Mouse (Mus musculus) ovary, postnatal 14 days (tissue): ENCODE data around the gene Myh6.
"Not testable (repeated sequence)": the region's sequence is repeated elsewhere in the genome, so short reads cannot be mapped to it uniquely, and the experiment has no call there.

Experiments
- DNase-seq: peaks from one replicate; pipeline ENCODE4 v3.0.0; 2022; ENCODE audit warnings: low spot score

Gene Myh6

GRCm38 (mm10) chr14:54994869-54995186 lies 28.1 kb upstream of the Myh6 start:
- DNase-seq = no peak

GRCm38 (mm10) chr14:54994136-54994868 lies 27.6 kb upstream of the Myh6 start, which contains the start of gene Myh7:
Myh7 (minus strand) TSS chr14:54994626.
- DNase-seq = no peak

- DNase-seq = no peak
Observed at GRCm38 (mm10) chr14:54993636-54994035, 26.9 kb upstream of the Myh6 start.

DNA sequence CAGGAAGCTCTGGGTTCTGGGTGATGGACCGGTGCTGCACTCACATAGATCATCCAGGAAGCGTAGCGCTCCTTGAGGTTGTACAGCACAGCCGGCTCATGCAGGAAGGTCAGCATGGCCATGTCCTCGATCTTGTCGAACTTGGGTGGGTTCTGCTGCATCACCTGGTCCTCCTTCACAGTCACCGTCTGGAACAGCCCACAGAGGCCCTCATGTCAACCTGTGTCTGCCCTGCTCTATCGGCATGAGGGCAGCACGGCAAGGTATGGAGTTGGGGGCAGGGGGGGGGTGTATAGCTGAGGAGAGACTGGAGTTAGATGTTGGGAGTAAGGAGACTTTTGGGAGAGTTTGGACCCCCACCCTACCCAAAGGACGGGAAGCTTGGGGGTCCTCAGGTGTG lies 25.5 kb upstream of the Myh6 start:
- no peak for DNase-seq

GRCm38 (mm10) chr14:54989886-54990441 lies 23.2 kb upstream of the Myh6 start:
- no peak for DNase-seq

DNA sequence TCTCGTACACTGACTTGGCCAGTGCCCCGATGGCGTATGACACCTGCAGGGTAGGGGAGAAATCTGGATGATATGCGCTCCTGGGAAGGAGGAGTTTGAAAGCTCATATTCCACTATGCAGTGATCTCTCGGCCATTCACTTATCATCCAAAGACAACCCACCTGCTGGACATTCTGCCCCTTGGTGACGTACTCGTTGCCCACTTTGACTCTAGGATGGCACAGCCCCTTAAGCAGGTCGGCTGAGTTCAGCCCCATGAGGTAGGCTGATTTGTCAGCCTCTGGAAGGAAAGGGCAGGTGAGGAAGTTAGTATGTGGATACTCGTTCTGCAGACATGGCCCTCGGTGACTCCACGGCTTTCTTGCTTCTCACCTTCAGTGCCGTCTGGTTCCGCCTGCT lies 22.2 kb upstream of the Myh6 start:
- DNase-seq = no peak

DNA sequence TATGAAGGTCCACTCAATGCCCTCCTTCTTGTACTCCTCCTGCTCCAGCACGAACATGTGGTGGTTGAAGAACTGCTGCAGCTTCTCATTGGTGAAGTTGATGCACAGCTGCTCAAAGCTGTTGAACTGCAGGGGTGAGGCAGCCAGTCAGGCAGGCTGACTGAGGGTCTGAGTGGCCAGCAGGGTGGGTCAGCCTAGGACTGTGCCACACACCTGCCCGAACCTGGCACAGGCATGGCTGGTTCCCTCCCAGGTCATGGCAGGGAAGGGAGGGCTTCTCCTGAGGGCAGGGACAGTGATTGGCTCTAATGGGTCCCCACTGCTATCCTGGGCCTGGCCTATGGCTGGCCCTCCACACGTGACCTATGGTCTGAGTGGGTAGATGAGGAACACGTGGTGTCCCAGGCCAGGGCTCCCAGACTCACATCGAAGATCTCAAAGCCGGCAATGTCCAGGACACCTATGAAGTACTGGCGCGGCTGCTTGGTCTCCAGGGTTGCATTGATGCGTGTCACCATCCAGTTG lies 21.7 kb upstream of the Myh6 start:
- DNase-seq = not testable (repeated sequence)

DNA sequence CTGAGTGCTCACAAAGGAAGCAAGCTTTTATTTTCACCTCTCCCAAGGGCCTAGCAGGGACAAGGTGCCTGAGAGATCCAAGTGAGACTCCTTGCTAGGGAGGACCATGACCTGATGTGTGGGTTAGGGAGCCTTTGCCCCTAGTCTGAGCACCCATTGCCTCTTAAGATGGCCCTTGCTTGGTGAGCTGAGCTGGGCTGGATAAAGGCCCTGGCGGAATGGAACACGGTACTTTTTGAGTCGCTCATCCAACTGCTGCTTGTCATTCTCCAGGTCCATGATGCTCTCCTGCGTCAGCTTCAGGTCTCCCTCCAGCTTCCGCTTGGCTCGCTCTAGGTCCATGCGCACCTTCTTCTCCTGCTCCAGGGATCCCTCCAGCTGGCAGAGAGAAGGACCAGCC lies 15.2 kb upstream of the Myh6 start:
- no peak for DNase-seq

GRCm38 (mm10) chr14:54978664-54979063 lies 11.9 kb upstream of the Myh6 start:
- no peak for DNase-seq

DNA sequence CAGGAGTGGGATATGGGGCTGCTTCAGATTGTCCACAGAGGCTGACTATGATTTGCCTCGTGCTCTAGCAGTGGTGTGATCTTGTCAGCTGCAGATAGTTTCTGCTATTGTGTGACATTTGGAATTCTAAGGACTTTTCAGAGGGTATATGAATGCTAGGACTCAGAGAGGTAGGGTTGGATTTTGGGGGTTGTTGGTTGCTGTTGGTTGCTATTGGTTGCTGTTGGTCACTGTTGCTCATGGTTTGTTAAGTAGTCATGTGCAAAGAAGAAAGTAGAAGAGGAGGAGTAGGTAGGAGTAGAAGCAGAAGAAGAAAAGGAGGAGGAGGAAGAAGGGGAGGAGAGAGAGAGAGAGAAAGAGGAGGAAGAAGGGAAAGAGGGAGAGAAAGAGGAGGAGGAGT lies 9.9 kb upstream of the Myh6 start, which contains the start of gene Gm17428:
TSS of gene Gm17428 (plus strand) at position 301 of the 400 bp plus-strand sequence.
- DNase-seq = no peak

GRCm38 (mm10) chr14:54974068-54974791 lies 7.5 kb upstream of the Myh6 start:
- no peak for DNase-seq

DNA sequence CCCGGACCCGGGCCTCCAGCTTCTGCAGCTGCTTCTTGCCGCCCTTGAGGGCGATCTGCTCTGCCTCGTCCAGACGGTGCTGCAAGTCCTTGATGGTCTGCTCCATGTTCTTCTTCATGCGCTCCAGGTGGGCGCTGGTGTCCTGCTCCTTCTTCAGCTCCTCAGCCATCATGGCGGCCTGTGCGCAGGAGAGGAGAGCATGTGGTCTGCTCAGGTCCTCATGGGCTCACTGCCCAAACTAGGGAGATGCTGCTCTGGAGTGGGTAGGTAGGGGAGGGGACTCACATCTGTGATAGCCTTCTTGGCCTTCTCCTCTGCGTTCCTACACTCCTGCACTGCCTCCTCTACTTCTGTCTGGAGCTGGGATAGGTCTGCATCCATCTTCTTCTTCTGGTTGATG lies 6.1 kb upstream of the Myh6 start:
- not testable (repeated sequence) for DNase-seq

- no peak for DNase-seq
Observed at GRCm38 (mm10) chr14:54968344-54968743, 1.6 kb upstream of the Myh6 start.

GRCm38 (mm10) chr14:54967874-54968273 lies 1.1 kb upstream of the Myh6 start:
- no peak for DNase-seq

DNA sequence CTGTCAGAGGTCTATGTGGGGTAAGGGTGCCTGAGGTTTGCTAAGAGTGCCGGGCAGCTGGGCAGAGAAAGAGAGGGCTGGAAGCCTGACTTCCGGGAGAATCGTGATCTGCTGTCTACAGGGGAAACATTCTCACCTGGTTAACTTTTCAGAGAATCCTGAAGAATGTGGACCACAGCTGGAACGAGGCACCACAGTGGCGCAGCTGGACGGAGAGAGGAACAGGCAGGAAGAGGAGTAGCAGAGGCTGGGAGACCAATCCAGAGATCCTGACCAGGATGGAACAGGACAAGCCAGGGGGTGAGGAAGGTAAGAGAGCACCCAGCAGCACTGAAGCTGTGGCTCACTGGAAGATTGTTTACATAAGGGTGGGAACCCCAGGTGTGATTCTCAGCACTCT lies 1.1 kb downstream of the Myh6 start:
- no peak for DNase-seq

- DNase-seq = no peak
Observed at GRCm38 (mm10) chr14:54965044-54965443, 1.7 kb downstream of the Myh6 start.

DNA sequence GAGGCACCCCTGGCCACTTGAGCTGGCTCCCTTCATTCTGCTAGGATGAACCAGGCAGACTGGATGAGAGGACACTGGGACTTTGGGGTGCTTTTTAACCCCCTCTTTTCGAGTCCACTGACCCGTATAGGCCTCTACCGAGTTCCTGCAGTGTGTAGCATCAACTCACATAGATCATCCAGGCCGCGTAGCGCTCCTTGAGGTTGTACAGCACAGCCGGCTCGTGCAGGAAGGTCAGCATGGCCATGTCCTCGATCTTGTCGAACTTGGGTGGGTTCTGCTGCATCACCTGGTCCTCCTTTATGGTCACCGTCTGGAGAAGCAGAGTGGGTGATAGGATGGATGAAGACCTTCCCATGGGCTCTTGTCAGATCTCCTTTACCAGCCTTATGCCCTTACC lies 3.0 kb downstream of the Myh6 start:
- DNase-seq = no peak

GRCm38 (mm10) chr14:54962714-54963113 lies 4.0 kb downstream of the Myh6 start:
- DNase-seq = no peak

DNA sequence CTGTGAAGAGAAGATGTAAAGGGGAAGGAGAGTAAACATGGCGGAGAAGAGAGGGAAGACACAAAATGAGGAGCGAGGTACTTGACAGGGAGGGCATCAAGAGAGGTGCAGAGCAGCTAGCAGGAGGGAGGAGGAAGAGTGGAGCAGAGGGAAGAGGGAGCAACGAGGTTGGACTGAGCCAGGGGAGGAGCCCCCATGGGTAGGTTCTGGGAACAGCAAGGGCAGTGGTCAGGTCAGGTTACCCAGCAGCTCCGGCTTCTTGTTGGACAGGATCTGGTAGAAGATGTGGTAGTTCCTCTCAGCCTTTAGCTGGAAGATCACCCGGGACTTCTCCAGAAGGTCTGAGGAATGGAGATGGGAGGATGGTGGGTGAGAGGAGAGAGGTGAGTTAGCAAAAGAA lies 5.2 kb downstream of the Myh6 start:
- DNase-seq = no peak

DNA sequence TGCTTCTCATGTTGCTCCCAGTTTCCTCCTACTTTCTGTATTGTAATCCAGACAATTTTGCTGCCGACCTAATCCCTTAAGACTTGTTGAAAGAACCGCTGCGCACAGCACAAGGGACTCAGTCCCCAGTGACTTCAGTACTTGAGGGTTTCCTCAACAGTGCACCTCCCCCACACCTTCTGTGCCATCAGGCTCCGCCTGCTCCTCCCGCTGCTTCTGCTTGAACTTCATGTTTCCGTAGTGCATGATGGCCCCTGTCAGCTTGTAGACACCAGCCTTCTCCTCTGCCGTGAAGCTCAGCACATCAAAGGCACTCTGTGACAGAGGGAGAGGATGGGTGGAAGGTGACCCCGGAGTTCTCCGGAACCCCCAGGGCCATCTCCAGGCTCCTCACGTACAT lies 6.0 kb downstream of the Myh6 start:
- no peak for DNase-seq

GRCm38 (mm10) chr14:54959853-54960613 lies 6.7 kb downstream of the Myh6 start:
- DNase-seq = not testable (repeated sequence)

- no peak for DNase-seq
Observed at GRCm38 (mm10) chr14:54959197-54959596, 7.5 kb downstream of the Myh6 start.
